Mouse (Mus musculus) retina, postnatal 1 day (tissue): ENCODE results near the gene Atp7b.

ENCODE experiments used
- DNase-seq: peaks from one replicate; pipeline ENCODE4 v3.0.0-alpha.2; 2012

The Atp7b gene

DNA sequence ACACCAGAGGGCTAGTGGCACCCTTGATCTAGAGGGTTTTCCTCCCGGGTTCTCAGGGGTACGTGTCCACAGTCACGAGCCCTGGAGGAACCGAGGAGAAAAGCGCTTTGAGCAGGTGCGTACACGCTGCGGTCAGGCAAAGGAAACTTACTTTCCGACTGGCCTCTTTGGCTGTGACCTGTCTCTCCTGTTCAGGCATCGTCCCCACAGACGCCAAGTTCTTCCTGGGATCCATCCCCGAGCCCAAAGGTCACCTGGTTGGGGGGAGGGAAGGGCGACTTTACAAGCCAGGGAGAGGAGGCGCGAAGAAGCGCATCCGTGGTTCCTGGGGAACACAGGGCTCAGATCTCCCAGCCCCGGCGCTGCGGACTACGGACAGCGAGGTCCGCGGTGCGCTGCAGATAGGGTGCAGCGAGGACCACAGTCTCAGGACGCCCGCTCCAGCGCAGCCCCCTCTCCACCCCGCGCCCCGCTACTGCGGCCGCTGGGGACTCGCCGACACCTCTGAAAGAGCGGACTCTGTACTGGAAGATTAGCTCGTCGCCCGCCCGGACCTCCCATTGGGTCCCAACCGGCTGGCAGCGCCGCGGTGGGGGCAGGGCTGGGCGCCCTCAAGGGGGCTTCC, at the start of gene Atp7b:
Gene Atp7b, minus strand, starts transcription at position 485 of the 625 bp plus-strand sequence.
- no peak for DNase-seq

DNA sequence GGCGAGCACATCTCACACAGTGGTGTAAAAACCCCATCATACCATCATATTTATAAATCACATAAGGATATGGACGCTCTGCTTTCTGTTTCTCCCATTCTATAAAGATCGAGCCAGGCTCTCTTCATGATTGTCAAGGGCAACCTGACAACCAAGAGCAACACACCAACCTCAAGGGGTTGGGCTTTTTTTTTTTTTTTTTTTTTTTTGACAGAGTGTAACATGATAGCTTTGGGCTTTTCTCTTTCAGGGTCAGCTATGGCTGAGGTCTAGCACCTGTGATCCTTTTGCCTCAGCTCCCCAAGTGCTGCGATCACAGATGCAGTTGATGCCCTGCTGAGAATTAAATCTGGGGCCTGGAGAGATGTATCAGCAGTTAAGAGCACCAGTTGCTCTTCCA, 46.9 kb upstream of the Atp7b start:
- DNase-seq: no peak

DNA sequence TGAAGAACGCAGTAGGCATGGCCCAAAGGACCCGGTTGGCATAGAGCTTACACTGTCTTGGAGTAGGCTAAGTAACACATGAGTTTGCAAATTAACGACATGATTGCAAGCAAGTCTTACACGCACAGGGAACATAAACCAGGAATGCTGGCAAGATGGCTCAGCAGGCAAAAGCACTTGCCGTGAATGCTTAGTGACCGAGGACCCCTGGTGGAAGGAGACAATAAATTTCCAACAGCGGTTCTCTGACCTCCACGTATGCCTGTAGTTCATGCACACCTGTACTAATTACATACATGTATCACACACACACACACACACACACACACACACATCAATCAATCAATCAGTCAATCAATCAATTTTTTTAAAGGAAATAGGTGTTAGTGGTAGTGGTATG, 31.5 kb upstream of the Atp7b start:
- DNase-seq: peak; percentile 43

DNA sequence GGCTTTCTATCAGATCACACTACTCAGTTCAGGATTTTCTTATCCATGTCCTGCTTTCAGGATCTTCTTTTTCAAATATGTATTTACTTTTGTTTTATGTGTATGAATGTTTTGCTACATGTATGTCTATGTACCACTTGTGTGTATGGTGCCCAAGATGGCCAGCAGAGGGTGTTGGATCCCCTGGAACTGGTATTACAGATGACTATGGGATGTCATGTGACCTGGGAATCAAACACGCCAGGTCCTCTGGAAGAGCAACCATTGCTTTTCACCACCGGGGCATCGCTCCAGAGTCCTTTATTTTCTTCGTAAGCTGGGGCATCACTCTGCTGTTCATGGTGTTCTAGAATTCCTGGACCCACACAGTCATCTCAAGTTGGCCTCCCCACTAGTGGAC, 29.1 kb upstream of the Atp7b start:
- DNase-seq: no peak

DNA sequence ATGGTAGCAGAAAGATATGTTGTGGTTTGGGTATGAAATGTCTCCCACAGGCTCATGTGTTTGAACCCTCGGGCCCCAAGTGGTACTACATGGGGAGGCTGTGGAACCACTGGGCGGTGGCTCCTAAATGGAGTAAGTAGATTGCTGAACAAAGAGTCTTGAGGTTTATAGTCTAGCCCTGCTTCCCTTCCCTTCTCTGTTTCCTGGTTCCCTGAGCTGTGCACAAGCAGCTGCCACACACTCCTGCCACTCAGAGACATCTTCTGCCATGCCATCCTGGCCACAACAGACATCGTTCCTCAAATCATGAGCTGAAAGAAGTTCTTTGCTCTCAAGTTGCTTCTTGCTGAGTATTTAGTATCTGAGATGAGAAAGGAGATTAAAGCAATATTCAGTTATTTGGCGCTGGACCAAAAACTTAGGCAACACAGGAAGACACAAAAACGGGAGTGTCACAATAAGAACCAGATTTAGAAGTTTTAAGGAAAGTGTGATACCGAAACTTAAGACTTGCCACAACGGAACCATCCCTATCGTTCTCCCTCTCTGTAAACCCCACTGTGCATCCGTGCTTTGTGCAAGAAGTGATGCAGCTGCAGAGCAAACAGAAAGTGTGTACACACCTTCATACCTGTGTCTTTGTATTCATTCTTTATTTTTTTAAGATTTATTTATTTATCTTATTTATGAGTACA, 19.4 kb upstream of the Atp7b start:
- no peak for DNase-seq

DNA sequence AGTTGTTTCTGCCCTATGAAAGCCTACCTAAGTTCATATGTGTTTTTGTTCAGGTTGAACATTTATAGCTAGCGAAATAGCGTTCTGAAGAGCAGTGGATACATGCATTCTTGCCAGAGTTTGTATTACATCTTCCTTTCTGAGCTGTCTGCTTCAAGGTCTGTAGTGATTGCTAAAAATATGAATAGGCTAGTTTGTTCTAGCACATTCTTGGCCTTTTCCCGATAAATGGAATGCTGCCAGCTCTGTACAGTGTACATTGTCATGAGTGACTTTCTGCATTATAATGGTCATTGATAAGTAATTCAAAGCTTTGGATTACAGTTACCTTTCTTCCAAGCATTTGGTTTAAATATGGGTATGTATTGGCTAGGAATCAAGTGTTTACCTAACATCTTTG, 1.0 kb upstream of the Atp7b start:
- no peak for DNase-seq

DNA sequence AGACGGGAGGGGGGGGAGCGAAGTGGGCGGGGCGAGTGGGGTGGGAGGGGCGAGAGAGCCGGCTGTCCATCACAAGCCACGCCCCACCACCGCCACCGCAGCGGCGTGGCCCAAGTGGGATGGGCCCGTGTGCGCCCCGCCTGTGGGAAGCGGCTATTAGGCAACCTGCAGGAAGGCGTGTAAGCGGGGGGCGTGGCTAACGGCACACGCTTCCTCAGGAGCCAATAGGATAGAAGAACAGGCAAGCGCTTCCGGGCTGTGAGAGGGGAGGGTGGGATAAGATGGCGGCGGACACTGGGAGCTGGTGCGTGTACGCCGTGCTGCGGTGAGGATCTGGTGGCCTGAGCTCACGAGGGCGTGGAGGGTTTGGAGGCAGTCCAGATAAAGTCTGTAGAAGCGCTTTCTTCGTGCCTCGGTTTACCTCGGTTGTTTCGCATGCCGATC, 363 bp upstream of the Atp7b start, which contains the start of gene Alg11:
Gene Alg11, plus strand, starts transcription at position 276 of the 444 bp plus-strand sequence.
- DNase-seq: peak; percentile 99

DNA sequence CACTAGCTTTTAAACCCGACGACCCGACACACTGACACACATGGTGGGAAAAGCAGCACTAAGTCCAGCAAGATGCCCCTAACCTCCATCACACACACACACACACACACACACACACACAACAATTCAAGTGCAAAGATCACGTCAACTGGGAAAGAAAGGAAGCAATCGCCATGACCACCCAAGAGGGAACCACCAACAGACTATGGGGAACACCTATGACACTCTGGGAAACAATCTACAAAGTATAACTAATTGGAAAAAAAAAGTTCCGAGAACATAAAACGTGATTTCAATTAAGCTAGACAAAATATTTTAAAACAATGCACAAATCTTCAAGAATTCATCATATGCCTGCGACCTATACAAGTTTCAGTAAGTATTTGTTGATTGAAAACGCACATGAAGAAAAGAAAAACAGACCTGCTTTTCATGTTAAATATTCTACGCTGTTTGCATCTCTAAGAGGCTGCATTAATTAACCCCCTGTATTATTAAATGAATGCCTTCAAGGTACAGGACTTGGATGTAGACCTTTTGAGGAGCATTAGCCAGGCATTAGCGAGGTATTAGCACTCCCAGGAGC, 859 bp downstream of the Atp7b start:
- peak; percentile 17 for DNase-seq

DNA sequence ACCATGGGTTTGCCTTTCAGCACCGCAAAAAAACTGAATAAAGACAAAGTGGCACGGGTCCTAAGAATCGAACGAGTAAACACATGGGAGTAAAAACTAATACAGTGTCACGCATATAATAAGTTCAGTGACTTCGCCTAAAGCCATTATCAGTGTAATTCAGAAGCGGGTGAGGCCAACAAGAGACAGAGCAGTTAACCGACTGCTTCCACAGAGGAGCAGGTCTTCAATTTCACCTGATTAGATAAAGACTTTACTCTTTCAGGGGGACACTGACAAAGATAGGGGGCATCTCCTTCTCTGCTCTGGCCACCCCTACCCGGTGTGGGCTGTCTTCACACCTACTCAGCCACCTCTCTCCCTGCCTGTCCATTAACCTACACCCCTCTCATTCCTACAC, 1.7 kb downstream of the Atp7b start:
- DNase-seq: no peak

DNA sequence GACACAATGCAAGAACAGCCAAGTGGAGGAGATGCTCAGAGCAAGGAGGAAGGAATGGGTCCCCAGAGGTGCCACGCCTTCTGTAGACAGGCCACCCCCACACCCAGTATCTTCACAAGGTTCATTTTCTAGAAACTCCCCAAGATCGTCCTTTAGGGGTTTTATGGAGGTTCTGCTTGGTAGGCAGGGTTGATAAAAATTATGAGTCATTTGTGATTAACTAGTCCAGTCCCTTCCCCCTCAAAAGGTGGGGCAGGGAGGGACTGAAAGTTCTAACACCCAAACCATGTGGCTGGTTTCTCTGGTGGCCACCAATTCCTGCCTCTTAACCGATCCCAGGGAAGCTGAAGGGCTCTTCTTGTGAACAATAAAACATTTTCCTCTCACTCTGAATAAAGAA, 3.3 kb downstream of the Atp7b start:
- DNase-seq: no peak

DNA sequence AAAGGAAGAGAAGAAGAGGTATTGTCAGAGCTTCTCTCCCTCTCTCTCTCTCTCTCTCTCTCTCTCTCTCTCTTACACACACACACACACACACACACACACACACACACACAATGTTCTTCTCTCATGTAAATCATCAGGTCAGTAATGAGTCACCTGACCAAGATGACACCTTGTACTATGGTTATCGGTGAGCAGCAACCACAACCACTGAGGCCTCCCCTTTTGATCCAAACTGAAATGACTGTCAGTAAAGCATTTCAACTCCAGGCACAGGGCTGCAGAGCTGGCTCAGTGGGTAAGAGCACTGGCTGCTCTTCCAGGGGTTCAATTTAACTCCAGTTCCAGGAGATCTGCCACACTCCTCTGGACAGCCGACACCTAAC, 4.6 kb downstream of the Atp7b start:
- DNase-seq: no peak

DNA sequence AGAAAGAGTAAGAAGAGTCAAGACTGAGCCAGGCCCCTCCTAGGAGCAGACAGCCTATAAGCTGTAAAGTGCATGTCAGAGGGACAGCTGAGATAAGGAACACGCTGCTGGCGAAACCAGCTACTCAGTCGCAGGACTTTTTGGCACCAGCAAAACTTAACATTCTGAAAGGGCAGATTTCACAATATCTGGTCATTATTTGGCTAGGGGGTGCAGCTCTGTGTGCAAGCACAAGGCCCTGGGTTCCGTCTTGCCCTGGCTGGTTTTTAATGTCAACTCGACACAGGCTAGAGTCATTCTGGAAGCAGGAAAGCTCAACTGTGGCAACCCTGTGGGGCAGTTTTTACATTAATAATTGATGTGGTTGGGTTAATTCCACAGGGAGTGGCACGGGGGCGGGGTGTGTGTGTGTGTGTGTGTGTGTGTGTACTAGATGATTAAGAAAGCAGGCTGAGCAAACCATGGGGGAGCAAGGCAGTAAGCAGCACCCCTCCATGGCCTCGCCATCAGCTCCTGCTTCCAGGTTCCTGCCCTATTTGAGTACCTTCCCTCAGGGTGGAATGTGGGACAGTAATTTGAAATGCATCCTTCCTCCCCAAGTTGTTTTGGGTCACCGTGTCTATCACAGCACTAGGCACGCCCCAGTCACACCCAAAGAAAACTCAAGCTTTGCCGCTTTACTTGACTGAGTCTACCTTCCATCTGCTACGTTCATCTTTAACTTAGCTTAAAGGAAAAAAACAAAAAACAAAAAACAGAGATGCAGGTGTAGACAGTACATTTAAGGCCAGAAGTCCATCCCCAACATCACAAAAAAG, 5.2 kb downstream of the Atp7b start:
- no peak for DNase-seq

DNA sequence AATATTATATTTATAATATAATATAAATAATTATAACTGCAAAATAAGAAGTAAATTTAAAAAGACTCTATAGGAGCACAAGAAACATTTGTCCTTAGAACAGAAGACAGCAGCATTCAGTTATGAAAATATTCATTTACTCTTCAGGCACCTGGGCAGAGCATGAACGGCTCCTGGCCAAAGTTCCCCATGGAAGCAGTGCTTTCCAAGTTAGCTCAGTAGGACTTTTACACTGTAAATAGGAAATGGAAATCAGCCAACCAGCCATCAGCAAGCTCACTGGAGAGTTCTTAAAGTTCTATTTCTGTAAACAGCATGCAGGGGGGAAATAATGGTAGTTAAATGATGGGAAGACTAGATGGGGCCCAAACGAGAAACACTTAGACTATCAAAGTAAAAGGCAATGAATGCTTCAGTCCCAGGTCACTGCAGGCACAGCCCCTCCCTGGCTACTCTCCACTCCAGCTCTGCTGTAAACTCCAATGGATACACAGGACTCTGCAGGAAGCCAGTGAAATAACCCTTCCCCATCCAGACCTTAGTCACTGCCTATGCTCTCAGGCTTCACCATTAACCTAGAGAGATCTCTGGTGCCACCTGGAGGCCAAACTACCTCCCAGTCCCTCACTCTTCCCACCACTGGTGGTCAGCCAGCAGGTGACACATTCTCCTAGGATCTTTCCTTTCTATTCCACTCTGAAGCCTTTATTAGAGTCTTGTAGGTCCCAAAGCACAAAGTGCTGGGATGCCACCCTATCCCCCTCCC, 12.2 kb downstream of the Atp7b start:
- DNase-seq: peak; percentile 68

DNA sequence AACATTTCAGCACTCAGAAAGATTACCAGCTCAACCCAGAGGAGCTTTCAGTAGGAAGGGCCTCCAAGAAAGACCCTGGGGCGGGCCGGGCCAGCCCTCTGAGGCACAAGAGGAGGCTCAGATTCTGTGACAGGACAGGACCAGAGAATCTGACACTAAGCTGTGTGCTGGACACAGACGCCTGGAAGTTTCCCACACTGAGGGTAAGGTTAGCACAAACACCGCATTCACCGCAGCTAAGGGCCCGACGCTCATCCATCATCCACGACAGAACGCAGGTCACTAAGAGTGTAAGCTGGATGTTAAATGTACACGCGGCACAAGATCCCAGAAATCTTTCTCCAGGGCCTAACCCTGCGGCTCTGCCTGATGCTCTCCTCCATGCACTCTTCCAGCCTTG, 16.4 kb downstream of the Atp7b start:
- no peak for DNase-seq

DNA sequence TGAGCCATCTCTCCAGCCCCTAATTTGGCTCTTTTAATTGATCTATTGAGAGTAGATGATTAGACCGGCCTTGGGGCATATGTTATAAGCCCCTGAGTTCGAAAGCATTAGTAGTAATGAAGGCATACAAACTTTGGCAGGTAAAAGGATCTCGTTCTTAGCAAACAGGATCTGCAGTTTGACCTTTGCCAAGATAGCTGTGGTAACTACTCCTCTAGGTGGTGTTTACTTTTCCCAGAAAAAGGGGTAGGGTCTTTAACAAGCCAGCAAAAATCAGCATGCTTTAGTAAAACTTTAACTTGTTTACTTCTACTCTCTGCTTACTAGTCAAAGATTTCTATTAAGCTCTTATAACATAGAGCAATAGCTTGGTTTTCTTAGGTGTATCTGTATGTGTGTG, 17.6 kb downstream of the Atp7b start:
- DNase-seq: no peak

DNA sequence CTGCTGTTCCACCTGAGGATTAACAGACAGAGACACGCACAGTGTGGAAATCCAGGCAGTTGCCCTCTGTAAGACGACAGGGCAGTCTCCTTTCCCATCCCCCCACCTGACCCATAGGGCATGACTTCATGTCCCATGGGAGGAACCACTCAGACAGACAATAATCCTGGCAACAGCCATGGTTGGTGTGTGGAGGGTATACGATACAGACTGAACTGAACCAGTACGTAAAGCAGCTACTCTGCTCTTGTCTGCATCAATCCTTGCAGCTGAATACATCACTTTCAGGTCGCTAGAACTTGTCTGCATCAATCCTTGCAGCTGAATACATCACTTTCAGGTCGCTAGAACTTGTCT, 20.0 kb downstream of the Atp7b start:
- peak; percentile 23 for DNase-seq

DNA sequence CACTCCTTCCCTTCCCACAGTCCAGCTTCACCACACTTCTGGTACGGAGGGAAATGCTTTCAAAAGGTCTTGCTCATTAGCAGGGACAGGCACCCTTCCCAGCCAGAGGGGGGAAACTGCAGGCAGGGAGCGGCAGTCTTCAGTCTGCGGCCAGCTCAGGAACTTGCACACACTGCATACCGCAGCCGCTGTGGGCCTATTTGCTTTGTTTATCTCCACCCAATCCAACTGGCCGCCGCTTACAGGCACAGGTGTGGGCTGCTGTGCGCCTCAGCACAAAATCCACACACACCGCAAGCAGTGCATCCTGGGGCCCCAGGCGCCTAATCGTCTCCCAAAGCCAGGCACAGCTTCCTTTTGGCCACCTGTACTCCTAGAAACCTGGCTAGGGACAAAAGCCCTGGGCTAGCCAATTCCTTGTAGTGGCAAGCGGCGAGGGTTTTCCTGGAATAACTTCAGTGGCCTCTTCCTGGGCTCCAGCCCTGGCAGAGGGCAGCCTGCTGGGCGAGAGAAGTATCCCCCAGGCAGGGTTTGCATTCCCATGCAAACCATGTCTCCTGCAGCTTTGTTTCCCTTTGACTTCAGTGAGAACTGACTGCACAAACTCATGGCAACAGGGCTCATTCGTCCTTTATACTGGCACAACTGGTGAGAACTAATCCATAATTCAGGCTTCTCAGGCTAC, 20.5 kb downstream of the Atp7b start:
- DNase-seq: no peak

DNA sequence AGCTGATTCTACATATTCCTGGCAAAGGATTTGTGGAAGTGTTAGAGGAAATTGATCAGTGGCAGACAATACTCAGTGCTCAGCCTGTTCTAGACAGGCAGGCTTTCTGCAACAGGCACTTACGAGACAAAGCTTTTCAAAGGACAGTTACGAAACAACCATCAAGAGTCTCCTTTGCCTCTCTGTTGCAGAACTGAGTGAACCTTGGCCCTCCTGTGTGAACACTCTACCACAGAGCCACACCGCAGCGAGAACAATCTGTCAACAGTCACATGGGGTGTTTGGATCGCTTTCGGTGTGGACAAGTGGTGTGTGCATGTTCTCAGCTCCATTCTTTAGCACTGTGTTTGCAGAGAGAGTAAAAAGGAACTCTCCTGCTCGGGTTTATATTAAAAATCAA, 23.1 kb downstream of the Atp7b start:
- no peak for DNase-seq

DNA sequence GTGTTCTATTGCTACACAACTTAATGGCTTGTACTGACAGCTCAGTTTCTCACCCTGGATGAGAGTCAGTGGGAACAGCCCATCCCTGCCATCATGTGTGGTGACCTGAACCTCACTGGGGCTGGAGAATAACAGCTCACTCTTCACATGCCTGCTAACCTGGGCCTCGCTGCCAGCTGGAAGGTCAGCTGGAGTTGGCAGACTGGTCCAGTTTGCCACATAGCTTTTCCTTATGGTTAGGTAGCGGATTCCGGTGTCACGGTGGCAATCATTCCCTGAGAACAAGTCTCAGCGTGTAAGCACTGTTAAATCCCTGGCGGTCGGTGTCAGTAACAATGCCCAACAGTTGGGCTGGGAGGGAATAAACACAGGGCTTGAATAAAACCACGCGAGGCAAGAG, 24.0 kb downstream of the Atp7b start:
- no peak for DNase-seq

DNA sequence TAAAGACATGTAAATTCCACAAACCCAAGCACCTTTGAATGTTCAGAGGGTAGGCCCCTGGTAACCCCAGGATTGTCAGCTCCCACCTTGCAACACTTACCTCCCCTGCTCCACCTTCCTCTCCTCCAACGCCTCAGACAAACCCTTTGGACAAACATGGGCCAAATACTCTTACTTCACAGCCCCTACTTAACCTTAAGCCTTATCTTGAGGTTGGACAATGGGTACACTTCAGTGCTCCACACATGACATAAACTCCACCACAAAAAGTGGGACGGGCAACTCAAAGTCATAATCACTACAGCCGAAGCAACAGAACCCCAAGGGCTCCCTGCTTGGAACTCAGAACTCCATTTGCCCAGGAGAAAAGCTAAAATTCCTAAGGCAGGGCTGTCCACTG, 29.1 kb downstream of the Atp7b start:
- DNase-seq: no peak

DNA sequence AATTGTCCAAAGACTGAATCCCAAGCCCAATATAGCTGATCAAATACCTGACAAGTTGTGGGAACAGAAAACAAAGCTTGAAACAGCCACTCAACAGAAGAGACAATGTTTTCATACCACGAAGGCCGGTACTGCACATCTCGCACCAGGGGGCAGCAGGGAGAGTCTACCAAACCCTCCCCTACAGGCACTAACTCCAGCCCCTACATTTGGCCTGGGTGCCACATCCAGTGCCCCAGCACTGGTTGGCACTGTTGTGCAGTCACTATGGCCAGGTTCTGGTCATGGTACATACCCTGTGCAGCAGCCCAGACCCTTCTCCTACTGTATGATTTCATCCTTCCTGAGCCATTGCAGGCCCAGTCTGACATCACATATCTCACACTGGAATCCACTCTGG, 31.1 kb downstream of the Atp7b start:
- DNase-seq: no peak

DNA sequence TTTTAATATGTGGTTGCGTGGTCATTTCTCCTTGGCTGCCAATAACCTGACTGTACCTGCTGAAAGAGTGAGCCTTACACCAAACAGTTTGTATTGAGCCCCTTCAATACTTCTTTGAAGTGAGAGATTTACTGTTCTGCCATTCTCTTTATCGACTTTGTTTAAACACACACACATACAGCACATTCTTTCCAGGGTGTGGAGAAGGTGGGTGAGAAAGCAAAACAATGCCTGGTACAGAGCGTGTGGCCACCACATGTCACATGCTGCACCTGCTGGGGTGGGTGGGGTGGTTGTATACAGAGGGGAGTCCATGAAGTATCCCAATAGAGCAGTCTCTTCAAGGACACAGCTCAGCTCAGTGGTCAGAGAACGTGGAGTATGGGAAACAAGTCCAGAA, 34.9 kb downstream of the Atp7b start:
- no peak for DNase-seq
